Mouse (Mus musculus): ENCODE measurements around the gene Dnmt1. TPM values are rescaled to one million over a fixed set of nuclear protein-coding genes. Genes with fewer than 3 reads are reported as not detected.
"Not testable (repeated sequence)": the region's sequence is repeated elsewhere in the genome, so short reads cannot be mapped to it uniquely, and the experiment has no call there.

The Dnmt1 gene
- 10 to 100 TPM; 32.9 to 38.4 (median 35.2) TPM for total RNA-seq (2022)

DNA sequence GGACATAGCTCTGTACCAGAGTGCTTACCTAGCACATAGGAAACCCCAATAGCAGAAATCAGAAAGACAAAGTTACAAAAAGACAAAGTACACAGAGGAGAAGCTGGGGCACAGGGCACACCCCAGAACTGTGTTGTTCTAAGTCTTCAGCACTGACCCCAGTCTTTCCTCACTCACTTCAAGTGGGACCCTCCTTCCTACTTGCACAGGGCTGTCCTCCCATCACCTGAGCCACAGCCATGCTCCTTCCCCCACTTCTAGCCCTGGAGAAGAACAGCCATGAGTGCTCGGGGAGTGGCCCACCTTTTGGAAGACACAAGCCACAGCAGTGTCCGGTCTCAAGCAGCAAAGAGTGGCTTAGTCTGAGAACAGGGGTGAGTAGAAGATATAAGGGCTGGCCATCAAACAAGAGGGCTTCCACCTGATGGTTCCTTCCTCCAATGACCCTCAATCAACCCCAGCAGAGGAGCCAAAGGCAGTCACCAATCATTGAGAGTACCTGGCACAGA, at the start of gene Dnmt1:
TSS of gene Dnmt1 (minus strand) at position 459 of the 509 bp plus-strand sequence.
- no peak for DNase-seq (ENCODE audit: low spot score in 2 of 2)

DNA sequence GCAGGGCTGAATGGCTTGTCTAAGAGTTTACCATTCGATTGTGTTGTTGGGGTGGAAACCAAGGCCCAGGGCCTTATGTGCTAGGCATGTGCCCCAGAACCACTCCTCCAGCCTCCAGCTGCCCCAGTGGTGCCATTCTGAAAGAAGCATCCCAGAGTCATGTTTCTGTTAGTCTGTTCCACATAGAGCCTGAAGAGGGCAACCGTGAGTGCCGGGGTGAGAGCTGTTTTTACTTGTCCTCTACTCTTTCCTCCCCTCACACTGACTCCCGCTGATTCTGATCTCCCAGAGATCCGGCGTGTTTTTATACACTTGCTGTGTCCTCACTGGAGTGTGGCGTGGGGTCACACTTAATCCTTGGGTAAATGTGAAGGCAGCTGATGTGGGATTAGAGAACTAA, 48.3 kb upstream of the Dnmt1 start:
- DNase-seq (ENCODE audit: low spot score in 2 of 2), result no peak

DNA sequence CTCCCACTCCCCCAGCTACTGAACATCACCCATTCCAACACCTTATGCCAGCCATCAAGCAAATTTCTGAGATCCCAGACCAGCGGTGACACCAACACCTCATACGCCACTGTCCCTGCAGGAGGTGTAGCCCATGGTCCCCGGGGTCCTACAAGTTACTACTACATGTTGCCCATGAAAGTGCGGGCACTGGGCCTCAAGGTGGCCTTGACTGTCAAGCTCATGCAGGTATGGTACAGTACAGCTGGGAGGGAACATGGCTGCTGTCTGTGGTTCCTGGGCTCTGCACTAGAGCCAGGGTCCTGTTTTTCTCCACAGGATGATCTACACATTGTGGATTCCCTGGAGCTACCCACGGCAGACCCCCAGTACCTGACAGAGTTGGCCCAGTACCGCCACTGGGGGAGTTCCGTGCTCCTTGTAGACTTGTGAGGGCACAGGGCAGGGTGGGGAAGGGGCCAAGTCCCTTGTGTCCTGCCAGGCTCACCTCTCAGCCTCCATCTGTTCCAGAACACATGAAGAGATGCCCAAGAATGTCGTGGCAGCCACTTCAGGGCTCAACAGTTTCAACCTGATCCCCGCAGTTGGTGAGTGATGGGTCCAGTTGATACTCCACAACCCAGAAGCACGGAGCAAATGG, 47.7 kb upstream of the Dnmt1 start:
- no peak for DNase-seq (ENCODE audit: low spot score in 2 of 2)

DNA sequence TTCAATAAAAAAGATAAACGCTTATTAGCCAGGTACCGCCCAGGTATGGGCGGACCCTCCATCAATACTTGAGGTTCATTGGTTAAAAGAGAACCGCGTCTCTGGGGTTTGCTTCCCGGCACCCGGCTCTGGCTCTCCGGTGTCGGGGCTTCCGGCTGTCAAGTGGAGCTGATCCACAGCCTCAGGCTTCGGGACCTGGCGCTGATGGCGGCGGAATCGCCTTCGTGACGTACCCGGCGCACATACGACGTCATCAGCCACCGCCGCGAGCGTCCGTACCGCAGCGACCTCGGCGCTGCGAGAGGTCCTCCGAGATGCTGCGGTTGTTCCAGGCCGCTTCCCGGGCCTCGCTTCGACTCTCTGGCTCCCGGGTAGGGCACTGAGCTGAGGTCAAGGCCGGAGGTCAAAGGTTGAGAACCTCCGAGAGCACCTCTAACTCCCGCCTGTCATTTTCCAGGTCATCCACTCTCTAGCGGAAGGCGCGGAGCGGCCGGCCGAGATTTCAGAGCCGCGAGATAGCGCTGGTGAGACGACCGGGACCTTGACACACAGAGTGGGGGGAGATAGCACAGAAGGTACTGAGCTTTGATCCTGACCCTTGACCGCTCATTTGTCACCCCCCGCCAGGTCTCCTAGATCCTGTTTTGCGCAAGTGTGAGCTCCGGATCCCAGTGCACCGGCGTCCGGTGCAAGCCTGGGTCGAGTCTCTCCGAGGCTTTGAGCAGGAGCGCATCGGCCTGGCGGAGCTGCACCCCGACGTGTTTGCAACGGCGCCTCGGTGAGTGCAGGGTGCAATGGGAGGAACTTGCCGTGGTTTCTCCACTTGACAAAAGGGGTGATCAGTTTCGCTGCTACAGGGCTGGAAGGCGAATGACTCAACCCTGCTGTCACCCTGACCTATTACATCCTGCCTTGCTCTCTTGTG, 43.2 kb upstream of the Dnmt1 start, which contains the start of gene Mrpl4:
TSS of gene Mrpl4 (plus strand) at position 112 of the 925 bp plus-strand sequence.
- DNase-seq (ENCODE audit: low spot score in 2 of 2), result peak; percentile 79 to 89

DNA sequence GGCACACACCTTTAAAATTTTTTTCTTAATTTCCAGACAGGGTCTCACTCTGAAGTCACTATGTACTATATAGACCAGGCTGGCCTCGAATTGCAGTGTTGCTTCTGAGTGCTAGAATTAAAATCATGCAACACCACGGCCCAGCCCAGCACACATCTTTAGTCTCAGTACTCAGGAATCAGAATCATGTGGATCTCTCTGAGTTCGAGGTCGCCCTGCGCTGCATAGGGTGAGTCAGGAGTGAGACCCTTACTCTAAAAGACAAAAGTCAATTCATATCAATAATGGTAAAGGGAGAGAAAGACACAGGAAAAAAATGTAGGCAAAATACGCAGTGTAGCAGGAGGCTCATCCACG, 42.6 kb upstream of the Dnmt1 start:
- DNase-seq (ENCODE audit: low spot score in 2 of 2), result no peak

DNA sequence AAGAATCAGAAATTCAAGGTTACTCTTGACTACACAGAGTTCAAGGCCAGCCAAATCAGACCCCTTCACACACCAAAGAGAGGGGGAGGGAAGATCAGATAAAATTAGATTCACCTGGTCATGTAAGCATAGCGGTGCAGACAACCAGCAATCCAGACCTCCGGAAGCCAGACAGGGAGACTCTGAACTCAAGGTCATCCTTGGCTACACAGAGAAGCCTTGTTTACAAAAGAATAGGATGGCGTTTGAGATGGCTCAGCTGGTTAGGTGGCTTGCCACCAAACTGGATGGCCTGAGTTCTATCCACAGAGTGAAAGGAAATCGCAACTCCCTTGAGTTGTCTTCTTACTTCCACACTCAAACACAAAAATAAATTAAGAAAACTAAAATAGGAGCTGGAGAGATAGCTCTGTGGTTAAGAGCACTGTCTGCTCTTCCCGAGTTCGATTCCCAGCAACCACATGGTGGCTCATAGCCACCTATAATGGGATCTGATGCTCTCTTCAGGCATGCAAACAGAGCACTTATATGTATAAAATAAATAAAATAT, 42.0 kb upstream of the Dnmt1 start:
- no peak for DNase-seq (ENCODE audit: low spot score in 2 of 2)

DNA sequence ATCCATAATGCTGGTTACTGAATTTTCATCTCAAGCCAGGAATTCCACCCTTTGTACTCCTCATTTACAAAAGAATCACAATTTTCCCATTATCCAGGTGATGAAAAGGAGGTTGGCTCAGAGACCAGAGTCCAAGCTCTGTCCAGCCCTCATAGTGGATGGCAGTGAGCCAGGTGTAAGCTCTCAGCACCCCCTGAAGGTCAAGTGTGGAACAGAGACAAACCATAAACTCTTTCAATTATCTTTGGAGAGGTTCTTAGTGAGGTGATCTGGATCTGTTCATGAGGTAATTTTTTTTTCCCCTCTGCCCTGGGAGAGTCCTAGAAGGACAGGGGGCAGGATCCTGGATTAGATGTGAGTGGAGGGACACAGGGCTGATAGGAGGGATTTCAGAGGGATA, 41.1 kb upstream of the Dnmt1 start:
- no peak for DNase-seq (ENCODE audit: low spot score in 2 of 2)

DNA sequence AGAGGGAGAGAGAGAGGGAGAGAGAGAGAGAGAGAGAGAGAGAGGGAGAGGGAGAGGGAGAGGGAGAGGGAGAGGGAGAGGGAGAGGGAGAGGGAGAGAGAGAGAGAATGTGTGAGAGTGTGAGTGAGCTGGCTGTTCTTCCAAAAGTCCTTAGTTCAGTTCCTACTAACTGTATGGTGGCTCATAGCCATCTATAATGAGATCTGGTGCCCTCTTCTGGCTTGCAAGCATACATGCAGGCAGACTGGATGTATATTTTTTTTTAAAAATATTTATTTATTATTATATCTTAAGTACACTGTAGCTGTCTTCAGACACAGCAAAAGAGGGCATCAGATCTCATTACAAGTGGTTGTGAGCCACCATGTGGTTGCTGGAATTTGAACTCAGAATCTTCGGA, 38.6 kb upstream of the Dnmt1 start:
- not testable (repeated sequence) for DNase-seq (ENCODE audit: low spot score in 2 of 2)

DNA sequence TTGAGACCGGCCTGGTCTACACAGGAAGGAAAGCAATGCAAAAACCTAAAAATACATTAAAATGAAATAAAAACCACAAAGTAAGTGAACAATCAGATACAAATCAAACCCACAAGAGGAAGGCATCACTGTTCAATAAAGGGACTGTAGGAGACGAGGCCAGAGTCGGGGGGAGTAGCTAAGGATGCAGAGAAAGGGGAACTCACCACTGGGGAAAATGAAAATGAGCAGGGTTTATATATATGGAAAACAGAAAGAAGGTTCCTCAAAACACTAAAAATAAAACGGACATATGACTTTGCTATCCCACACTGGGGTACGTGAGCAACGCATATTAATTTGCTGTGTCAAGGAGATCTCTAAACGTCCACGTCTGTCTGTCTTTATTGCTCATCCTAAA, 37.4 kb upstream of the Dnmt1 start:
- DNase-seq (ENCODE audit: low spot score in 2 of 2), result no peak

DNA sequence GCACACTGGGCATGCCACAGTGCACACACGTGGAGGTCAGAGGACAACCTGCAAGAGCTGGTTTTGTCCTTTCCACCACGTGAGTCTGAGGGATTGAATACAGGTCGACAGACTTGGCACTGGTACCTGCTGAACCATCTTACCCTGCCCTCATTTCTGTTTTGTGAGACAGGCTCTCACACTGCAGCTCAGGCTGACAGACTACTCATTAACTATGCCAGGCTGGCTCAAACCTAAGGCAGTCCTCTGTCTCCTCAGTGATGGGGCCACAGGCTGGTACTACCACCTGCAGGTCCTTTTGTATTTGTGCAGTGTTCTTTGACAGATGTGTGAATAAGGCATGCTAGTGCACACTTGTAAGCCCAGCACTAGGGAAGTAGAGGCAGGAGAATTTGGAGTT, 35.4 kb upstream of the Dnmt1 start:
- DNase-seq (ENCODE audit: low spot score in 2 of 2), result no peak

DNA sequence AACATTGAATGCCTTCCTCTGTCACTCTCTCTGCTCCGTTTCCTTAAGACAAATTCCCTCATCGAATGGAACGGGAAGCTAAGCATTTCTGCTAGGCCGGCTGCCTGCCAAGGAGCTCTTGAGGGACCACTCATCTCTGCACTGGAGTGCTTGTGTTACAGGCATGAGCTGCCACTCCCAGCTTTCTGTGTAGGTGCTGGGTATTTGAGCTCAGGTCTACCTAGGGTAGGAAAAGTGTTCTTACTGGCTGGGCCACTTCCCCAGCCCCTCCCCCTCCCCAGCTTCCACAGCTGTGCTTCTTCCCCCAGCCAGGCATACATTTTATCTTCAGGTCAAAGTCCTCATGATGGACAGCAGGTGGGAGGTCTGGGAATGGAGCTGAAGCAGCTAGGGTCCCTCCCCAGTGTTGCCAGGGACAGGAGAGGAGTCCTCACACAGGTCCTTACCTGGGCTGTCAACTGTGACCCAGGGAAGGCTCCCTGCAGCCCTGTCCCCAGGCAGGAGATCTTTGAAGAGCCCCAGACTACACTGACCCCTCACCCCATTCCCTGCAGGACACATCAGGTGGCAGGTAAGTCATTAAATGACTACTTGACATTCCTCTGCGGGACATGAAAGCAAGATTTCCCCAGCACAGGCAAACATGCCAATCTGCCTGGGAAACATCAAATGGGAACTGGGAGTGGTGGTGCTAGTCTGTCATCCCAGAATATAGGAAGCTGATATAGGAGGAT, 33.6 kb upstream of the Dnmt1 start:
- DNase-seq (ENCODE audit: low spot score in 2 of 2), result no peak

DNA sequence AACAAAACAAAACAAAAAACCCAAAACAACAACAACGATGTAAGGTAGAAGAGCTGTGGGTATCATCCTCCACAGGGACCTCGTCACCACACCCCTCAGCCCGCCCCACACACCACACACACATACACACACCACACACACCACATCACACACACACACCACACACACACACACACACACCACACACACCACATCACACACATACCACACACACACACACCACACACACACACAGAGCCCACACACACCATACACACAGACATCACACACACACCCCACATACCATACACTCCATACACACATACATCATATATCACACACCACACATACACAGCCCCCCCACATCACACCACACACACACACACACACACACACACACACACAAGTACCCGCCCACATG, 31.9 kb upstream of the Dnmt1 start:
- no peak for DNase-seq (ENCODE audit: low spot score in 2 of 2)

DNA sequence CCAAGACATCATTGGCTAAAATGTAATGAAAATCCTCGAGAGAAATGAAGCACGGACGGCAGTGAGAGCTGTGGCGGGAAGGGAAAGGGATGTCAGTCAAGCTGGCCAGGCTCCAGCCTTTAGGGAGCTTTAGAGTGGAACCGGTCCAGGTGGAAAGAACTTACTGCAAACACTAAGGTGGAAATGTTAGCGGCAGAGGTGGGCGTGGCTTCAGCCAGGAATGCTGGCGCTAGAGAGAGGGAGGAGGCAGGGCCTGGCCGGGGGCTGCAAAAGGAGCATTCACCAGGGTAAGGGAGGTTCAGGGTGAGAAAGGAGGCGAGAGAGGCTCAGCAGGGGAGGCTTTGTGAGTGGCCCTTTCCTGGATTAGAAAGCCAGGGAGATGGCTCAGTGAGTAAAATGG, 31.2 kb upstream of the Dnmt1 start:
- no peak for DNase-seq (ENCODE audit: low spot score in 2 of 2)

DNA sequence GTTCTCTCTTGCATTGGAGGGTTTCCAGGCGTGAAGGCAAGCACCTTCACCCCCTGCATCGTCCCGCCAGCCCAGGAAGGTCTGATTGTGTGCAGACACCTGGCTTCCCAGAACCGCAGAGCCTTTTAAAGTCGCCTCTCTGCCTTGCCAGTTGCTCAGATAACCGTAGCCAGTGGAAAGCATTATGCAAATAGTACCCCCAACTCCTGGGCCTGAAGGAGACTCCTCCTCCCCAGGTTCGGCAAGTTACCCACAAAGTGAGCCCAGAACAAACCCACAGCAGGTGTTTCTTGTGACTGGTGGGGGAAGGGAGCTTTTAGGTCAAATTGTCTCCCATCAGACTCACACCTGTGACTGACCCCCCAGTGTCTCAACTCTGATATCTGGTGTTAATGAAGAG, 28.3 kb upstream of the Dnmt1 start:
- no peak for DNase-seq (ENCODE audit: low spot score in 2 of 2)

DNA sequence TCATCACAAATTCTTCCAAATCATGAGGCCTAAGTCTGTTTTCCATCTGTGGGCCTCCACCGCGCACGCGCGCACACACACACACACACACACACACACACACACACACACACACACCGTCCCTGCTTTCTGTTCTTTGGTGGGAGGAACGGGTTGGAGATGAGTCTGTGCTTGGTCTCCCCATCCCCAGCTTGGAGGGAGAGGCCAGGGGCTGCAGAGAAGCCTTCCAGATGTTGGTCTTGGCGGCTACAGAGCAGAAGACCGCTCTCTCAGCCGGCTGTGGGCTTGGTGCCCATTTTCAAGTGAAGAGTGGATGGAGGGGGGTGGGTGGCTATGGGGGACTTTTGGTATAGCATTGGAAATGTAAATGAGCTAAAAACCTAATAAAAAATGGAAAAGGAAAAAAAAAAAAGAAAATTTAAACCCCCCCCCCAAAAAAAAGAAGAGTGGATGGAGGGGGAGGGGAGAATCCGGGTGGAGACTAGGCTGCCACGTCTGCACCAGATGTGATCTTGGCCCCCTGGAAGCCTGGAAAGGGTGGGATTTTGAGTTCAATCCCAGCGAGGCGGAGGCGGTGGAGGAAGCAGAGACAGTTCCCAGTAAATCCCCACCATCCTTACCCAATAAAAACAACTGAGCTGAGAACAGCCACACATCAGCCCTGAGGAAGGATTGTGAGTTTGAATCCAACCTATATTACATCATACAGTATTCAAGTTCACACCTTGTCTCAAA, 27.4 kb upstream of the Dnmt1 start:
- DNase-seq (ENCODE audit: low spot score in 2 of 2), result no peak

DNA sequence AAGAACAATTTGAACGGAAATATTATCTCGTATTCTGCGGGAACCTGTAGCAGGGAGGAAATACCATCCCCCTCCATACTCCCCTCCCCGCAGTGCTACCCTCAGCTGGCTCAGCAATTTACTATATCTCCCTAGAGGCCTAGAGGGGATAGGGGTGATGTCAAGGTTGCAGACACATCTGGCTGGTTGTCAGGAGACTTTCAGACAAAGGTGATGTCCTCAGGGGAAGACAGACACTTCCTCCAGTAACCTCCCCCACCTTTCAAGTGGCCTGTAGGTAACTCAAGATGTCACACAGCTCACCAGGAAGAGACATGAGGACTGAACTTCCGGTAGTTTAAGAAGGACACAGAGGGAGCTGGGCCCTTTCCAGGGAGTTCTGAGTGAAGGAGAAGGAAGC, 23.5 kb upstream of the Dnmt1 start:
- no peak for DNase-seq (ENCODE audit: low spot score in 2 of 2)

DNA sequence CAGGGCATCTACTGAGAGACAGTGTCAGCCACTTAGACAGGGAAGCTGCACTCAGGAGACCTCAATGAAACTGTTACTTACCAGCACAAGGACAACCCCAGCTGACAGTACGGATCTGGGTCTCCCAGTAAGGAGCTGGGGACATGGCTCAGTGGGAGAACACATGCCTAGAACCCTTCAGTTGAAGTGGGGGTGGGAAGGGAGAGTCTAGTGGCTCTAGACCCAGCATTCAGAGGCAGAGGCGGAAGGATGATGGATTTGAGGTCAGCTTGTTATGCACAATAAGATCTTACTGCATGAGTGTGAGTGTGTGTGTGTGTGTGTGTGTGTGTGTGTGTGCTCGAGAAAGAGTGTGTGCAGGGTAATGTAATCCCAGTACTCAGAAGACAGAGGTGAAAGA, 22.5 kb upstream of the Dnmt1 start:
- DNase-seq (ENCODE audit: low spot score in 2 of 2), result no peak

DNA sequence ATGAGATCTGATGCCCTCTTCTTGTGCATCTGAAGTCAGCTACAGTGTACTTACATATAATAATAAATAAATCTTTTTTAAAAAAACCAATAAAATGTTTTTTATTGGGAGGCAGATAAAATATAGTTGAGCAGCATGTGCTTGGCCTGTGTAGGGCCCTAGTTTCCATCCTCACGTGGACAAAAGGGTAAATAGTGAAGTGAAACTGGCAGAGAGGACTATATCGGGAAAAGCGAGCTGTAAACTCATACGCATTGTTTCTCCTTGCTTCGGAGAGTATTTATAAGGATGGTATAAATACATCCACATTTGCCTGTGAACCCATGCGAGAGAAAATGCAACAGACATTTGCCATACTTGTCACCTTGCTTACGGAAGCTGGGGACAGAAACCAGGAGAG, 20.1 kb upstream of the Dnmt1 start:
- no peak for DNase-seq (ENCODE audit: low spot score in 2 of 2)

DNA sequence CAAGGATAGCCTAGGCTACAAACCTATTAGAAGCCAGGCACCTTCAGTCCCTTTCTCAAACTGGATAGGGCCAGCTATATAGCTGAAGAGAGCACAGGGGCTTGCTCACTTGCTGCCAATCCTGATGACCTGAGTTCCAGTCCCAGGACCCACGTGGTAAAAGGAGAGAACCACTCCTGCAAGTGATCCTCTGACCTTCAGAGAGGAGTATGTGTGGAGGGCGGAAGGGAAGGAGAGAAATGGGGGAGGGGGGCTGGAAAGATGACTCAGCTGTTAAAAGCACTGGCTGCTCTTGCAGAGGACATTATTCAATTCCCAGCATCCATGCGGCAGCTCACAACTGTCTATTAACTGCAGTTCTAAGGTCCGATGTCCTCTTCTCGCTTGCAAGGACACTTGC, 19.5 kb upstream of the Dnmt1 start:
- no peak for DNase-seq (ENCODE audit: low spot score in 2 of 2)

DNA sequence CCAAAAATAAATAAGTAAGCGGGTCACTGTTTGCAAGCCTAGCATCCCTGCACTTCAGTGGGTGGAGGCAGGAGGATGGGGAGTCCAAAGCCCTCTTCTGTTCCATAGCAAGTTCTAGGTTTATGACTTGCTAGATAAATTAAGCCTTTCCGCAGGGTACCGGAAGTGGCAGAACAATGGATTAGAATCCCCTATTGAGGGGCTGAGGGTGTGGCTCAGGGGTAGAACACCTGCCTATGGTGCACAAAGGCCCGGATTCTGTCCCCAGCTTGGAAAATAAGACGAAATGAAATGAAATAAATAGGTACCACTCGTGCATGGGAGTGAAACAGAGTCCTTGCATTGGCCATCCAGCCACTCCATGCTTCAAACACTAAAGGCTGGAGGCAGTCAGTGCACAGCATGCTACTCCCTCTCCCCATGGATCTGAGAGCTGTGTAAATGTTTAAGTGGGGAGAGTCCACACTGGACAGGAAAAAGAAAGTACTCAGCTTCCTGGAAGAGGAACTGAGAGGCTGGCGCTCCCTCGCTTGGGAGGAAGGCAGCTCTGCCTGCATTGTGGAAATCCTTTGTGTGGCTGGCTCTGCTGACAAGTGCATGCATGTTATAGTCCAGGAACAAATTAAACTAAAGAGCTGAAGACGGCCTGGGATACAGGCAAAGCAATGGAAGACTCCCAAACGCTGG, 18.9 kb upstream of the Dnmt1 start:
- no peak for DNase-seq (ENCODE audit: low spot score in 2 of 2)

All from layer of hippocampus, adult 8-10 months (tissue).